Mouse (Mus musculus) hindbrain, embryonic 13.5 days (tissue): Measurements from ENCODE around the gene Lbr. TPM values are rescaled to one million over a fixed set of nuclear protein-coding genes. Genes with fewer than 3 reads are reported as not detected.
A peak's percentile ranks its signal among the peaks of the same experiment; 100 is the strongest.

ENCODE experiments used
- ATAC-seq: fragments of 200-750 bp; cut with Nextera tagmentation; 2 replicates; pipeline ENCODE4 v1.8.0; 2017; ENCODE audit warnings: moderate TSS enrichment; ENCODE audit not compliant: low FRiP score
- H3K27ac ChIP-seq: fragments of 300-500 bp; sonication (generic); 2 replicates; pipeline ENCODE4 v1.5.1; 2015; ENCODE audit warnings: inconsistent platforms, mild to moderate bottlenecking, moderate library complexity
- H3K27me3 ChIP-seq: fragments of 300-500 bp; sonication (generic); 2 replicates; pipeline ENCODE4 v1.6.1; 2015; ENCODE audit warnings: mild to moderate bottlenecking, inconsistent platforms
- H3K36me3 ChIP-seq: fragments of 300-500 bp; sonication (generic); 2 replicates; pipeline ENCODE4 v1.6.1; 2015; ENCODE audit warnings: mild to moderate bottlenecking, inconsistent platforms
- H3K4me1 ChIP-seq: fragments of 300-500 bp; sonication (generic); replicated peaks from 2 replicates; pipeline ENCODE4 v1.6.1; 2015; ENCODE audit warnings: inconsistent platforms
- H3K4me2 ChIP-seq: fragments of 300-500 bp; sonication (generic); 2 replicates; pipeline ENCODE4 v1.6.1; 2015; ENCODE audit warnings: inconsistent platforms, mild to moderate bottlenecking, moderate library complexity
- H3K4me3 ChIP-seq: fragments of 300-500 bp; sonication (generic); 2 replicates; pipeline ENCODE4 v1.5.1; 2015; ENCODE audit warnings: mild to moderate bottlenecking, inconsistent platforms
- H3K9ac ChIP-seq: fragments of 300-500 bp; sonication (generic); 2 replicates; pipeline ENCODE4 v1.6.1; 2015; ENCODE audit warnings: mild to moderate bottlenecking, inconsistent platforms
- H3K9me3 ChIP-seq: fragments of 300-500 bp; sonication (generic); 2 replicates; pipeline ENCODE4 v1.6.1; 2016; ENCODE audit warnings: inconsistent platforms
- WGBS: fragments of 180-500 bp; shearing (Covaris S2); methylation state at CpG from one replicate; pipeline ENCODE4 v1.1.7; 2015; 5-methylcytosine and 5-hydroxymethylcytosine counted together
- polyA plus RNA-seq: library from polyadenylated mRNA; unstranded; fragments of >200 nt; fragmentation: Nextera tagmentation; extraction: Ambion mirVana; gene quantifications from 2 replicates; pipeline ENCODE4 v1.2.1, GENCODE M21; 2015

Lbr gene
- polyA plus RNA-seq, 1 experiment from 2014 or later = 37.2 TPM

GRCm38 (mm10) chr1:181848210-181848609, 5.4 kb upstream of the Lbr start:
- no peaks in the 10 kb centered on the region for H3K36me3 ChIP-seq
- no peak for ATAC-seq
- H3K27me3 ChIP-seq = 0 out of 2 replicates have a peak, but pooled peaks cover 7% of the 10 kb centered on the region
- WGBS = 93% methylated on average over 1 of the region's 1 CpGs
- H3K27ac ChIP-seq = no peak overlapping the region
- no peak overlapping the region for H3K4me2 ChIP-seq
- H3K4me3 ChIP-seq = no peak overlapping the region
- H3K9ac ChIP-seq = no peak overlapping the region
- no peaks in the 10 kb centered on the region for H3K9me3 ChIP-seq
- peaks cover 8% of the 10 kb centered on the region for H3K4me1 ChIP-seq

- Histone ChIP-seq H3K9ac (no peak overlapping the region), H3K4me1 (peaks cover 8% of the 10 kb centered on the region), H3K36me3 (no peaks in the 10 kb centered on the region), H3K4me3 (no peak overlapping the region), H3K9me3 (no peaks in the 10 kb centered on the region), H3K27me3 (0 out of 2 replicates have a peak, but pooled peaks cover 4% of the 10 kb centered on the region), H3K27ac (no peak overlapping the region), H3K4me2 (no peak overlapping the region)
- WGBS = 93% methylated on average over 3 of the region's 3 CpGs
- ATAC-seq = no peak
Observed at GRCm38 (mm10) chr1:181847396-181847795, 4.5 kb upstream of the Lbr start.

GRCm38 (mm10) chr1:181845767-181846166, 2.9 kb upstream of the Lbr start:
- Histone ChIP-seq H3K9ac (no peak overlapping the region), H3K9me3 (no peaks in the 10 kb centered on the region), H3K27me3 (0 out of 2 replicates have a peak, but pooled peaks cover 4% of the 10 kb centered on the region), H3K4me3 (no peak overlapping the region), H3K27ac (no peak overlapping the region), H3K4me2 (no peak overlapping the region), H3K36me3 (no peaks in the 10 kb centered on the region), H3K4me1 (peaks cover 16% of the 10 kb centered on the region)
- WGBS = 85% methylated on average over 3 of the region's 3 CpGs
- ATAC-seq = no peak

GRCm38 (mm10) chr1:181844874-181845547, 2.2 kb upstream of the Lbr start:
- 71% methylated on average over 15 of the region's 15 CpGs for whole genome bisulfite sequencing
- Histone ChIP-seq H3K4me1 (peaks cover 23% of the 10 kb centered on the region), H3K27ac (no peak overlapping the region), H3K9me3 (no peaks in the 10 kb centered on the region), H3K36me3 (no peaks in the 10 kb centered on the region), H3K4me2 (no peak overlapping the region), H3K9ac (no peak overlapping the region), H3K27me3 (0 out of 2 replicates have a peak, but pooled peaks cover 4% of the 10 kb centered on the region), H3K4me3 (no peak overlapping the region)
- no peak for ATAC-seq

DNA sequence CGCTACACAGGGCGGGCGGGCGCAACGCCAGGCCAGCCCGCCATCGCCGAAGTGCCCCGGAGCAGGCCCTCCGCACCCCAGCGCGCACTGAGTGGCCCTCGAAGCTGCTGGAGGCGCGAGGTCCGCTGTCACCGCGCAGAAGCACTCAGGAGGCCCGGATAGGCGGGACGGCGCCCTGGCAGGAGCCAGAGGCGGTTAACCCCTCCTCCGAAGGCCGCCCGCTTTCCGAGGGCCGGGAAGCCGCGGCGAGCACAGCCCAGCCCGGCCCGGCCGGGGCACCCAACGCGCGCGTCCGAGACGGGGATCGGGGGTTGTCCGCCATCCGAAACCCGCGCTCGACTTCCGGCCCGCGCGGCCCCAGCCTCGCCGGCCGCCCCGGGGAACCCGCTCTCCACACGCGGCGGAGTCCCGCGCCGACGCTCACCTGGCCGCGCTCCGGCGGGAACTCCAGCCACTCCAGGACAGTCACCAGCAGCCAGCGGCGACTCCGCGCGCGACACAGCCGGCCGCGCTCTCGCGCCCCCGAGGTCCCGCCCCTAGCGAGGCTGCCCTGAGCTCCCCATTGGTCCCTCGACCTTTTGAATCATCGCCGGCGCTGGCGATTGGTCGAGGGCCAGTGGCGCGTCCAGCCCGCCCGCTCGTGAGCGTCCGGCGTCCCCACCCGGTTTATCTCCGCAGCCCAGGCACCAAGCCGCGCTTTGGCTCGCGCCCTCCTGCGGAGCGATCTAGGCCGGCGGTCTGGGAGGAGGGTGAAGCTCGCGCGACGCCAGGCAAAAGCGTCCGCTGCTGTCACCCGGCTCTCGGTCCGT, 778 bp downstream of the Lbr start:
- H3K36me3 ChIP-seq = no peaks in the 10 kb centered on the region
- peaks cover 39% of the 10 kb centered on the region for H3K4me1 ChIP-seq
- peak overlapping the region; percentile 81 for H3K4me2 ChIP-seq
- WGBS = under 1% methylated on average over 108 of the region's 113 CpGs
- H3K4me3 ChIP-seq = peak overlapping the region; percentile 79
- H3K27me3 ChIP-seq = 0 out of 2 replicates have a peak, but pooled peaks cover 4% of the 10 kb centered on the region
- H3K27ac ChIP-seq = peak overlapping the region; percentile 94
- H3K9me3 ChIP-seq = no peaks in the 10 kb centered on the region
- peak overlapping the region; percentile 91 for H3K9ac ChIP-seq
- ATAC-seq = peak; percentile 98

DNA sequence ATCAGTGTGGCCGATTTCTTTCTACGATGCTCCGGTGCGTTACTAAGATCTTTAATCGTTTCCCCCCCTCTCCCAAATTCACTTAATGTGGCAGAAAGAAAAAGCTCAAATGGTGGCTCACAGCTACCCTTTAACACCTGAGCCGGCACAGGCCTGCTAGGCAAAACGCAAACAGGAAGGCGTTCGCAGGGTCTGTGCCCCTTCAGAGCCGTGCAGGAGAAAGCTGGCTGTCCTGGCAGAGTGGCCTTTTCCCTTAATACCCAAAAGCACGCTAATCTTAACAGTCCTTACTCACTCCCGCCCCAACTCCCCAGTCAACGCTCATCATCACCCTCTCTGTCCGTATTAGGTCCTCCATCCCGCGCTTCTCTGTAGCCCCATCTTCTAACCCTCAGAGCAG, 1.4 kb downstream of the Lbr start:
- peak; percentile 4; the same call in 1 of the 2 replicates for ATAC-seq
- peak overlapping the region; percentile 81 for H3K4me2 ChIP-seq
- H3K9ac ChIP-seq = peak overlapping the region; percentile 91
- H3K9me3 ChIP-seq = no peaks in the 10 kb centered on the region
- peaks cover 39% of the 10 kb centered on the region for H3K4me1 ChIP-seq
- 0% methylated on average over 16 of the region's 16 CpGs for WGBS
- H3K27ac ChIP-seq = peak overlapping the region; percentile 94
- H3K4me3 ChIP-seq = peak overlapping the region; percentile 79
- H3K27me3 ChIP-seq = 0 out of 2 replicates have a peak, but pooled peaks cover 4% of the 10 kb centered on the region
- H3K36me3 ChIP-seq = peaks cover 5% of the 10 kb centered on the region; the same call in 1 of the 2 replicates

DNA sequence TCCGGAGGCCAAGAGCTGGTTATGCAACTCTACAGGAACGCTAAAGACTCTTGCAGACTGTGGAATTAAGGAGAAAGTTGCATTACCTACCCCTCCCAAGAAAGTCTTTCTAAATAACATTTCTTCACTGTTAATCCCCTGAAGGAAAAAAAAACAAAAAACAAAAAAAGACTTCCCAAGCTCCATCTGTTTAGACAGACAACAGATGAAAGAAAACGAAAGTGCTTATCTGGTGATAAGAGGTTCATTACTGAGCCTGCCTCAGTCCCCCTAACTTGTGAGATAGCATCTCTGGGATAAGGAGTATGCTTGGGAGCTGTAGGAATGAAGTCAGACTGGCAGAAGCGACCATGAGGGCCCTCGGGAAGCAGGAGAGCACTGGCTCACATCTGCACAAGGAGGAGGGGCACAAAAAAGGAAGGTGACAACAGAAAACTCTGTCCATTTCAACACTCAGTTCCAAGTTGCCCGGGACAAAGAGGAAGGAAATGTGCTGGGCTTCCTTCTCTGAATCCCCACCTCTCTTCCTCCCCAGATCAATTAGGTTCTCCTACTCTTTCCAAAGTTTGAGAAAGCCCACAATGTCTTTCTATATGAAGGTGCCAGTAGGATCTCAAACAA, 3.0 kb downstream of the Lbr start:
- no peaks in the 10 kb centered on the region for H3K9me3 ChIP-seq
- H3K4me3 ChIP-seq = peak overlapping the region; percentile 15; the same call in 1 of the 2 replicates
- 14% methylated on average over 6 of the region's 6 CpGs for WGBS
- no peak for ATAC-seq
- H3K27me3 ChIP-seq = 0 out of 2 replicates have a peak, but pooled peaks cover 4% of the 10 kb centered on the region
- peak overlapping the region; percentile 63 for H3K9ac ChIP-seq
- H3K27ac ChIP-seq = no peak overlapping the region
- peak overlapping the region; percentile 81 for H3K4me2 ChIP-seq
- peaks cover 39% of the 10 kb centered on the region for H3K4me1 ChIP-seq
- peaks cover 21% of the 10 kb centered on the region for H3K36me3 ChIP-seq

DNA sequence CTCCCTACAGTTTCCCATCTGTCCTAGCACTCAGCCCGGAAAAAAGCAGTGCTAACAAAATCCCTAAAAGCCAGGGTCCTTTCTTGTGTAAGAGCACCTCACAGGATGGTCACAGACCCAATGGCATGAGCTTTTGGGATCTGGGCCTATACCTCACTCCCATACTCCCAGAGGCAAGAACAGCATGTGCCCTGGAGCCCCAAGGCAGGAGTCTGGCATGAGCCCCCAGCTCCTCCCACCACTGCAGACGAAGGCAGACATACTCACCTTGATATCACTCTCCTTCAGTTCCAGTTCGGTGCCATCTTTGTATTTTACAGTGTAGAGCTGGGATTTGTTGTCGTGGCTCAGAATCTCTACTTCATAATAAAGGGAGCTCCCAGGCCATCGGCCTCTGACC, 4.7 kb downstream of the Lbr start:
- 86% methylated on average over 5 of the region's 5 CpGs for WGBS
- H3K36me3 ChIP-seq = peaks cover 34% of the 10 kb centered on the region
- H3K9ac ChIP-seq = 0 out of 2 replicates have a peak overlapping the region, but pooled peaks have one; percentile 8
- no peaks in the 10 kb centered on the region for H3K27me3 ChIP-seq
- H3K4me2 ChIP-seq = no peak overlapping the region
- no peak for ATAC-seq
- H3K27ac ChIP-seq = no peak overlapping the region
- no peaks in the 10 kb centered on the region for H3K9me3 ChIP-seq
- H3K4me3 ChIP-seq = no peak overlapping the region
- peaks cover 35% of the 10 kb centered on the region for H3K4me1 ChIP-seq

DNA sequence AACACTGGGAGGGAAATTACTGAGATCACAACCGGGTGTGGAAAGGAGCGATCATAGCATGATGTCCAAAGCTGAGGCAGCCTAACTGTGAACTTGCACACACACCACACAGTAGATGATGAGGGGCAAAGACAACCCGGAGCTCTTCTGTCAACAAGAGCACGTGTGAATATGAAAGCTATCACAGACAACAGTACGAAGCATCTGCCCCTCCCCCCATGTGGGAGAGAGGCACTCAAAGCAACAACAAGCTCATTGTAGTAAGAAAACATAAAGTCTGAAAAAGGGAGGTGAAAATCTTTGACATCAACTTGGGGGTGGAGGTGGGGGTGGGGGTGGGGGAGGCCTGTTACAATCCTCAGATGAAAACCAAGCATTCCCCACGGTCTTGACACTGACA, 9.7 kb downstream of the Lbr start:
- ATAC-seq = no peak
- Histone ChIP-seq H3K27ac (no peak overlapping the region), H3K9me3 (no peaks in the 10 kb centered on the region), H3K9ac (no peak overlapping the region), H3K36me3 (peaks cover 81% of the 10 kb centered on the region), H3K4me1 (peaks cover 3% of the 10 kb centered on the region; the same call in 1 of the 2 replicates), H3K4me3 (no peak overlapping the region), H3K4me2 (no peak overlapping the region), H3K27me3 (no peaks in the 10 kb centered on the region)
- 83% methylated on average over 6 of the region's 6 CpGs for WGBS

DNA sequence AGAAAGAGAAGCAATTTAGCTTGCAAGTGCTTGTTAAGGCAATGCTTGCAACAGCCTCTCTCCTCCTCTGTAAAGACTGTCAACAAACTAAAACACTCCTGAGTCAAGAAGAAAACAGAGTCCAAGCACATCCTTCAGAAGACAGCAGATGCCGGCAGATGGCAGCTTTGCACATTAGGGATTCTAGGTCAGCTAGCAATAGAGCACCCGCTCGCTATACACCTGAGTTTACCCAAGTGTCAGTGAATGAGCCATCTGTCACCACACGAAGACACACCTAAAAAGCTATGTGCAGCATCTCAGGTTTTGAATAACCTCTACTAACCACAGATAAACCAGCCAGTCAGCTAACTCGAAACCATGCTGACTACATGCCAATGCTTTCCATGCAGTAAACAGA, 10.1 kb downstream of the Lbr start:
- WGBS = 90% methylated on average over 5 of the region's 5 CpGs
- Histone ChIP-seq H3K4me2 (no peak overlapping the region), H3K4me1 (no peaks in the 10 kb centered on the region), H3K36me3 (peaks cover 85% of the 10 kb centered on the region), H3K9ac (no peak overlapping the region), H3K4me3 (no peak overlapping the region), H3K27ac (no peak overlapping the region), H3K27me3 (no peaks in the 10 kb centered on the region), H3K9me3 (no peaks in the 10 kb centered on the region)
- ATAC-seq = no peak

DNA sequence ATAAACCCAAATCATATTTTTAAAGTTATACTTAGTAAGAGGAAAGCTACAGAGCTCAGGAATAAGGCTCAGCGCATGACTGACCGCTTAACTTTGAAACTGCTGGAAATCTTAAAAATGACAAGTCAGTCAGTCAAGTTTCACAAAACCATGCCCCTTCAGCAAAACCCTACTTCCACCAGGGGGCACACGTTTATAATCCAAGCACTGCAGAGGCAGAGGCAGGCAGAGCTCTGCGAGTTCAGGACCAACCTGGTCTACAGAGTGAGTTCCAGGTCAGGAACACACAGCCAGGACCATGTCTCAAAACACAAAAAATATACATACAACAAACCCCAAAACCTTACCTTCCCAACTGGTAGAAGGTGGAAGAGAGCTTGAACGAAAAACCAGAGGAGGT, 14.5 kb downstream of the Lbr start:
- WGBS = 95% methylated on average over 5 of the region's 5 CpGs
- no peak overlapping the region for H3K4me3 ChIP-seq

GRCm38 (mm10) chr1:181826716-181827115, 16.1 kb downstream of the Lbr start:
- Histone ChIP-seq H3K4me1 (no peaks in the 10 kb centered on the region), H3K4me3 (no peak overlapping the region), H3K27me3 (no peaks in the 10 kb centered on the region), H3K9ac (no peak overlapping the region), H3K36me3 (peaks cover 87% of the 10 kb centered on the region), H3K27ac (no peak overlapping the region), H3K4me2 (no peak overlapping the region), H3K9me3 (no peaks in the 10 kb centered on the region)
- 96% methylated on average over 7 of the region's 7 CpGs for WGBS
- ATAC-seq = no peak

More for the DNA sequence above, 14.5 kb downstream of the Lbr start:
- H3K27ac ChIP-seq = no peak overlapping the region
- H3K27me3 ChIP-seq = no peaks in the 10 kb centered on the region
- no peak for ATAC-seq
- no peak overlapping the region for H3K9ac ChIP-seq
- H3K9me3 ChIP-seq = no peaks in the 10 kb centered on the region
- H3K36me3 ChIP-seq = peaks cover 90% of the 10 kb centered on the region
- H3K4me2 ChIP-seq = no peak overlapping the region
- no peaks in the 10 kb centered on the region for H3K4me1 ChIP-seq
